Mouse (Mus musculus): ENCODE measurements at regions not wholly inside any gene's neighbourhood (a gene's known extent, or its start where the extent isn't known, plus 50 kb on each side); places are given as distances from the start of the nearest gene placed in this dataset.

DNA sequence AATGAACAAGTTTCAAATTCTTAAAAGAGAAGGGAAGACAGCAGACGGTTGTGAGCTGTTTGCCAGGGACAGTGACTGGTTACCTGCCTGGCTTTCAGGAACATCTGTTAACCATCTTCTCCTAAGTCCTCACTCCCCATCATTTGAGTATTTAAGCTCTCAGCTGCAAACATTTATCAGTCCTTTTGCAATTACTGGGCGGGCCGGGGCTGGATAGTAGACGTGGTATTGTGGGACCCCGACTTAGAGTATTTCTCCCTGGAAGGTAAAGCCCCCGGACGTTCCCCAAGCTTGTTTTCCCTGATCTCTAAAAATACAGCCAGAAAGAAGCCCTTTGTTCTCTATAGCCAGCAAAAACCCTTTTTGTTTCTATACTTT lies 89.7 kb upstream of the Selenok start:
- TF ChIP-seq CTCF (IDR thresholded peaks at IDR 0.05; ENCODE audit: low read depth, low read length) (no peak), TAL1 (conservative IDR thresholded peaks at IDR 0.05; ENCODE audit: low read depth, low read length) (no peak)

All from G1E (cell line).